Mouse (Mus musculus): ENCODE measurements around the gene Prrc2a.

GRCm38 (mm10) chr17:35165451-35166155 is 906 bp upstream of the Prrc2a start:
- no peak for TF ChIP-seq POLR2A (IDR thresholded peaks at IDR 0.05; ENCODE audit: low read depth, low read length)
- no peak for TF ChIP-seq CTCF (IDR thresholded peaks at IDR 0.05; ENCODE audit: extremely low read depth, insufficient read length, insufficient replicate concordance, low read depth, low read length)
